Mouse (Mus musculus) bone marrow macrophage, adult 2 months (primary cell): ENCODE data around the gene St6galnac5.

Experiments used
- CTCF ChIP-seq: IDR thresholded peaks from 2 replicates; pipeline ENCODE4 v1.5.1; 2012; ENCODE audit warnings: low read depth, mild to moderate bottlenecking, low read length, moderate library complexity
- POLR2A ChIP-seq: IDR thresholded peaks from 2 replicates; pipeline ENCODE4 v1.6.1; 2012; ENCODE audit warnings: mild to moderate bottlenecking, low read depth, low read length, borderline replicate concordance

- no peak for TF ChIP-seq CTCF
- no peak for TF ChIP-seq POLR2A
These were observed 87.1 kb downstream of the St6galnac5 start for GRCm38 (mm10) chr3:152894935-152895334.
